Mouse (Mus musculus) heart, adult 18-20 months (tissue): ENCODE measurements at regions not wholly inside any gene's neighbourhood (a gene's known extent, or its start where the extent isn't known, plus 50 kb on each side); places are given as distances from the start of the nearest gene placed in this dataset.

Experiments
- DNase-seq, 2 experiments: peaks; one replicate each; pipeline ENCODE4 v3.0.0; 2021 to 2022; ENCODE audit warnings: mixed read lengths in 1 of 2

DNA sequence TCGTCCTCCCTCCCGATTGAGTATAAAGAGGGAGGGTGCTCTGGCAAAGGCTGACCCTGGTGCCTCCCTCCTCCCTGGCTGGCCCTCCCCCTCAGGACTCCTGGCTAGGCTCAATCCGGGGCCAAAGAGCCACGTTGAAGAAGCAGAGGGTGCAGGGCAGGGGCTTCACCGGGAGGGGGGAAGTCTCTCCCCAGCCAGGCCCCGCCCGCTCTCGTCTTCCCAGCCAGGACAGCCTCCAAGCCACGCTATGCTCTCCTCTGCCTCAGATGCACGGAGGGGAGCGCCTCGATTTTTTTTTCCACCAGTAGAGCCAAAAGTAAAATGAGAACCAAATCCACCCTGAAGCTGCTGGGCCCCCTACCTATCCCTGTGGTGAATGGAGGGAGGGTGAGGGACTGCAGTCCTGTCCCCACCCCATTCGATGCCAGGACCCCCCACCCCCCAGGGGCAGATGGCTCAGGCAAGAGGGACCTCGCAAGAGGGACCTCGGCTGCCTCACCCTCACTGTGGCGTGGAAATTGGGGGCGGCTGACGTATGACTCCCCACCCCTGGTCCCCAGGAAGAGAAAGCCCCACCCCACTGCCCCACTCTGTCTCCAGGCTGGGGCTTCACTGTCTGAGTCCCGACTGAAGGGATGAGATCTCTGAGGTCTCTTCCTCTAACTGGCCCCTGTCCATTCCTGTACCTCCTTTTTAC is 53.2 kb upstream of the Col1a1 start:
- DNase-seq, result no peak

GRCm38 (mm10) chr11:94881982-94882686 is 53.9 kb upstream of the Col1a1 start:
- no peak for DNase-seq

DNA sequence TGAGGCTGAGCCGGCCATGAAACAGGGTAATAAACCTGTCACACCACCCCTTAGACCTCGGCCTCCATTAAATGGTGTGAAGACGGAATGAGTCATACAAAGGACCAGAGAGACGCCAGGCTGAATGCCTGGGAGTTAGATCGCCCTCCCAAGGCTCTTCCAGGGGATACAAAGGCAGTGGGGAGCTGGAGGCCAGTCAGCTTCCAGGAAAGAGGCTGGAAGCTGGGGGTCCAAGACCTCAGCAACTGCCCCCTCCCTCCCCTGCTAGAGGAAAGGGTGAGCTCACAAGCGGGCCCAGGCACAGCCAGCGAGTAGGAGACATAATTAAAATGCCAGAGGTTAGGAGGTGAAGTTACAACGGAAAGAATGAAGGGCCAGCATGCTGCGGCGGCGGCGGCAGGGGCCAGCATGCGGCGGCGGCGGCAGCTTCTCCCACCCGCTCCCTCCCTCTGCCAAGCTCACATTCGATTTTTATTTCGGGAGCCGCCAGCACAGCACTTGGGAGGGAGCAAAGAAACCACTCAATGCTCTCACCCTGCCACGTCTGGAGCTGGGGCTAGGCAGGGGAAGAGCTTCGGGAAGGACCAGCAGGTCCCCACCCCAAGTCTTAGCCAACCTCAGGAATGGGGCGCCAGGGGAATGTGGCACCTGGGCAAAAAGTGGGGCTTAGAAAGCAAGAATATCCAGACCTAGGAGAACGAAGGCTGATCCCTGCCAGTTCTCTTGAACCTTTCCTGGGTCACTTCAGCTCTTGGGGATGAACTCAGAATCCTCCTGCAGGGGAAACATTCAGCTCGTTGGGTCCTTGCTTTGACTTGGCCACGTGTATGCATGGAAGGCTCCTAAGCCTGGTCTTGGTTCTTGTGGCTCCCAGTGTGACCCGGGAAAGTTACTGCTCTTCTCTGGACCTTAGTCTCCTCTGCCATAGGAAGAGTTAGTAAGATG is 54.9 kb upstream of the Col1a1 start:
- peak in 1 of 2 experiments; percentile 20 for DNase-seq

DNA sequence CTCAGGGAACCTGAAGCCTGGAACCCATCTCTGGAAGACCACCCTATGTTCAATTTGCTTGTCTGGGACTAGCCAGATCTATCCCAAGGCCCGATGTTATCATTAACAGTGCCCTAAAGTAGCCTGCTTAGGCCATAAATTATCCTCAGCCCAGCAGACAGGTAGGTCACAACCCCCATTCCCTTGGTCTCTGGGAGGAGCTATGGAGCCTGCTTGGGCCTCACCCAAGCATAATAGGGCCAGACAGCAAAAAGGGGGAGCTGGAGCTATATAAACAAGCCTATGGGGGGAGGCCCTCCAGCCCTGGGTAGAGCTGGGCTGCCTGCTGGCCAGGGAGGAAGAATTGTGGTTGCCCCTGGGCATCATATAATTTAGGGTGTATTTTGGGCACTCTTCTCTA is 59.3 kb upstream of the Col1a1 start:
- no peak for DNase-seq

GRCm38 (mm10) chr11:94875026-94875425 is 61.0 kb upstream of the Col1a1 start:
- DNase-seq, result no peak

DNA sequence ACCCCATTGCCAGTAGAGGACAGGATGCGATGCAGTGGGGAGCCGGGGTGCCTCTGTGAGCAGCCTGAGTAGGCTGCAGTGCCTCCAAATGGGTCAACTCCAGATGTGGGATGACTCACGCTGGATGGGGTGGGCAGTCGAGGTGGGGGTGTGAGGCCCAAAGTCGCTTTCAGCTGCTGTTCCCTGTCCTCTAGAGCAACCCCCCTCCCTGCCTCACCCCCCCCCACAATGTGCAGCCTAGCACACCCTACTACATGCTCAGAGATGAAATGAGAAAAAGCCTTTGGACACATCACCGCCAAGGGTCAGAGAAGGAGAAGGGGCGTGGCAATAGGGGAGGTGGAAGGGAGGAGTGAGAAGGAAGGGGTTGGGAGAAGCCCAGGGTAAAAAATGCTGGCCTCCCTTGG is 61.9 kb upstream of the Col1a1 start:
- peak; percentile 67 to 78 for DNase-seq

DNA sequence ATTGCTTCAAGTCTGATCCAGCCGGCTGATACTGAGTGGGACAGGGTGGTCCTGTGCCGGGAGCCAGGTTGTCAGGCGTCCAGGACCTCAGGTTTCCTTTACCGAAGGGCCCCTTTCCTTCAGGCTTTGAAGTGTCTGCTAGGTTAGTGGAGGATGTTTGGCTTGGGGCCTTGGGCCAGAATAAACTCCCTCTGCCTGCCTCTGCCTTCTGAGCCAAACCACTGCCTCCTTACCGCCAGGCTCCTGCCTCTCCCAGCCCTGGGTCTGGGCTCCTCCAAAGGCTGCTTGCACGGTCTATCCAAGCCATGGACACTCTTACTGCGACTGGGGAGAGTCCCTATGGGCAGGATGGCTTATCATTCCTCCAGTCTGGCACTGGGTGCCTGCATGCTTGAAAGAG is 62.3 kb upstream of the Col1a1 start:
- peak; percentile 57 to 67 for DNase-seq

- peak; percentile 87 to 88 for DNase-seq
These were observed 63.1 kb upstream of the Col1a1 start for GRCm38 (mm10) chr11:94872921-94873320.

- DNase-seq, result peak; percentile 61 to 85
These were observed 65.7 kb upstream of the Col1a1 start for GRCm38 (mm10) chr11:94870341-94870740.

GRCm38 (mm10) chr11:94869866-94870265 is 66.2 kb upstream of the Col1a1 start:
- peak; percentile 40 to 47 for DNase-seq

- peak; percentile 69 to 93 for DNase-seq
These were observed 69.7 kb upstream of the Col1a1 start for GRCm38 (mm10) chr11:94866176-94866967.

GRCm38 (mm10) chr11:94850129-94850528 is 67.6 kb upstream of the Tmem92 start:
- no peak for DNase-seq

GRCm38 (mm10) chr11:94839133-94839532 is 56.6 kb upstream of the Tmem92 start:
- DNase-seq, result no peak

DNA sequence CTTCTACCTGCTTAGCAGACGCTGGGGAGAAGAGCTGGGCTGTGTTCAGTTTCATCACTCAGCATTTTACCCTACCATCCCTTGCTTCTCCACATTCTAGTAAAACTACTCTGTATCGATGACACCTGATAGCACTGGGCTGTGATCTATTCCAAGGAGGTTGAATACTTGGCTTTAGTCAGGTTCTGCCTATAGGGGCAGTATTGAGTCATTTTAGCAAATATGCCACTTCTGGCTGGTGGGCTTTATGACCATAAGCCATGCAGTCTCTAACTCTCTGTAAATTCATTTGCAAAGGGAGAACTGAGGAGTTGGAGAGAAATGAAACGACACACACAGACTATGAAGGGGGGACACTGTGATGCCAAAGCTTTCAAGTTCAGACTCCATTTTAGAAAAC is 55.6 kb upstream of the Tmem92 start:
- DNase-seq, result no peak

- DNase-seq, result no peak
These were observed 53.8 kb upstream of the Tmem92 start for GRCm38 (mm10) chr11:94836347-94836746.

DNA sequence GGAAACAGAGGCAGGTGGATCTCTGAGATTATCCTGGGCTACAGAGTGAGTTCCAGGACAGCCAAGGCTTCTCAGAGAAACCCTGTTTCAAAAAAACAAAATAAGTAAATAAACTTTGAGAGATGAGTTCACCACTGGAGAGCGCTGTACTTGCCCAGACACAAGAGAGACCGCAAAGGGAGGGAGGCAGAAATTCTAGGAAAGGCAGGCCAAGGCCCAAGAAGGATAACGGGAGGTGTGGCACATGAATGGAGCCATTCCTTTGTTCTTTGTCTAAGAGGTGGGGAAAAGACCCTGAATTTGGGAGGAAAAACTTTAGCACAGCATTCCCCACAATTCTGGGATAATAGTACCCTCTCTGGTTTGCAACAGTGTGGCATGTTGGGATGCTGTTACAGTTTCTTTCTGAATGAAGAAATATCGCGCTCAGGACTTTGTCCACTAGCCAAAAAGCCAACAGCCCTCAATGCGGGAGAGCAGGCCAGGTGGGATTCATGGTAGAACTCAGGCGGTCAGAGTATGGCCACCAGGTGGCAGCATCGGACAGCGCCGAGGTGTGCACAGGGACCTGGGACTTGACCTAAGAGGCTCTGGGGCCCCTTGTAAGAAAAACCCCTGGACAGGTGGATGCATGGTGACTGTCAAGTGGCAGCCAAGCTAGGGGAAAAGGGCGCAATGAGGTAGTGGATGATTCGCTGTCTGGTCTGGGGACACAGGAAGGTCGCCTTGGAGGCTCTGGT is 49.9 kb upstream of the Tmem92 start:
- DNase-seq, result peak; percentile 33 to 76
